Mouse (Mus musculus): ENCODE data around the gene Kcng4.
A peak's percentile ranks its signal among the peaks of the same experiment; 100 is the strongest.

Gene Kcng4

GRCm38 (mm10) chr8:119635378-119635777 is at the start of gene Kcng4:
Gene Kcng4 (minus strand): TSS chr8:119635680.
- DNase-seq = peak; percentile 25 to 64

- no peak for DNase-seq
Measured at GRCm38 (mm10) chr8:119679184-119679583, 43.7 kb upstream of the Kcng4 start.

- peak; percentile 34 to 57 for DNase-seq
Measured at GRCm38 (mm10) chr8:119678138-119678843, 42.8 kb upstream of the Kcng4 start.

GRCm38 (mm10) chr8:119676389-119676788 is 40.9 kb upstream of the Kcng4 start:
- peak; percentile 92 to 97 for DNase-seq

GRCm38 (mm10) chr8:119675457-119675856 is 40.0 kb upstream of the Kcng4 start:
- DNase-seq = no peak

- DNase-seq = no peak
Measured at GRCm38 (mm10) chr8:119673976-119674555, 38.6 kb upstream of the Kcng4 start.

GRCm38 (mm10) chr8:119670419-119671091 is 35.1 kb upstream of the Kcng4 start:
- DNase-seq = peak; percentile 35 to 79

- peak in 1 of 2 experiments; percentile 26 for DNase-seq
Measured at GRCm38 (mm10) chr8:119669284-119669683, 33.8 kb upstream of the Kcng4 start.

- DNase-seq = no peak
Measured at GRCm38 (mm10) chr8:119668447-119668846, 33.0 kb upstream of the Kcng4 start.

GRCm38 (mm10) chr8:119666219-119666951 is 30.9 kb upstream of the Kcng4 start, which contains the start of gene Wfdc1:
Gene Wfdc1 (plus strand): TSS chr8:119666365.
- peak; percentile 21 to 56 for DNase-seq

- DNase-seq = peak; percentile 50 to 69
Measured at GRCm38 (mm10) chr8:119665270-119665669, 29.8 kb upstream of the Kcng4 start.

- DNase-seq = no peak
Measured at GRCm38 (mm10) chr8:119663440-119663839, 28.0 kb upstream of the Kcng4 start.

- peak; percentile 53 to 61 for DNase-seq
Measured at GRCm38 (mm10) chr8:119661892-119662291, 26.4 kb upstream of the Kcng4 start.

GRCm38 (mm10) chr8:119661081-119661480 is 25.6 kb upstream of the Kcng4 start:
- DNase-seq = peak; percentile 75 to 90

- peak in 1 of 2 experiments; percentile 73 for DNase-seq
Measured at GRCm38 (mm10) chr8:119656709-119657464, 21.4 kb upstream of the Kcng4 start.

GRCm38 (mm10) chr8:119651324-119651723 is 15.8 kb upstream of the Kcng4 start:
- no peak for DNase-seq

GRCm38 (mm10) chr8:119646846-119647245 is 11.4 kb upstream of the Kcng4 start:
- no peak for DNase-seq

- no peak for DNase-seq
Measured at GRCm38 (mm10) chr8:119646197-119646596, 10.7 kb upstream of the Kcng4 start.

GRCm38 (mm10) chr8:119644981-119645597 is 9.6 kb upstream of the Kcng4 start:
- no peak for DNase-seq

- DNase-seq = no peak
Measured at GRCm38 (mm10) chr8:119644429-119644960, 9.0 kb upstream of the Kcng4 start.

GRCm38 (mm10) chr8:119642960-119643359 is 7.5 kb upstream of the Kcng4 start:
- DNase-seq = no peak

Measured in kidney, postnatal 25 days (tissue).